Mouse (Mus musculus): ENCODE measurements around the gene B020011L13Rik.
"Not testable (repeated sequence)": the region's sequence is repeated elsewhere in the genome, so short reads cannot be mapped to it uniquely, and the experiment has no call there.

The B020011L13Rik gene

GRCm38 (mm10) chr1:117780833-117781232 is at the start of gene B020011L13Rik:
TSS of gene B020011L13Rik (plus strand) at chr1:117781133.
- in situ Hi-C loops (cut with MboI, MseI), result not testable (repeated sequence)

GRCm38 (mm10) chr1:117816271-117816670 is 35.3 kb downstream of the B020011L13Rik start:
- in situ Hi-C loops (cut with MboI, MseI), result not testable (repeated sequence)

- in situ Hi-C loops (cut with MboI, MseI), result loop anchor here (5.0 to 10.0 kb wide), 2 partner anchors 198 to 1645 kb away; no protein-coding TSS in a partner anchor
Observed at GRCm38 (mm10) chr1:117829781-117830180, 48.8 kb downstream of the B020011L13Rik start, which contains the start of gene Gm28360. TSS of gene Gm28360 (plus strand) at chr1:117830081.

- in situ Hi-C loops (cut with MboI, MseI), result not testable (repeated sequence)
Observed at GRCm38 (mm10) chr1:117851718-117852117, 70.8 kb downstream of the B020011L13Rik start.
